In genomic region chr4:151282103-151282502, GRCm38 (mm10) we compare ENCODE assay signal across 15 mouse cellular contexts.
DNase-seq lines count a peak whose midpoint lies in the region; ATAC-seq lines count a peak whose summit lies in the region.
"Had no signal": no experiment of that assay in that cellular context is flagged by ENCODE, and none has a peak within 500 bp of the region (broad histone marks: within the 10 kb centered on the region; RNA-seq: fewer than 3 reads in every experiment).

No protein-coding gene starts in this region.

- no peak overlapping the region for H3K4me3 ChIP-seq in hindbrain, embryonic 15.5 days
- H3K4me3 ChIP-seq in hindbrain, embryonic 16.5 days (ENCODE audit: low read length), result no peak overlapping the region
- no peak overlapping the region for H3K4me3 ChIP-seq in neural tube, embryonic 13.5 days
- no peak overlapping the region for H3K4me3 ChIP-seq in midbrain, embryonic 16.5 days (ENCODE audit: low read depth, low read length)
- H3K4me3 ChIP-seq in heart, embryonic 11.5 days (ENCODE audit: low read depth, low read length), result no peak overlapping the region
- H3K4me3 ChIP-seq: heart, embryonic 13.5 days had no signal

- H3K9ac ChIP-seq in hindbrain, embryonic 15.5 days, result no peak overlapping the region
- no peak overlapping the region for H3K9ac ChIP-seq in hindbrain, embryonic 16.5 days (ENCODE audit: low read depth, low read length)
- H3K9ac ChIP-seq in neural tube, embryonic 13.5 days, result no peak overlapping the region
- no peak overlapping the region; the same call in 1 of the 2 replicates for H3K9ac ChIP-seq in midbrain, embryonic 16.5 days (ENCODE audit: low read depth, low read length)
- H3K9ac ChIP-seq in heart, embryonic 11.5 days (ENCODE audit: low read depth, low read length), result no peak overlapping the region
- H3K9ac ChIP-seq: forebrain, postnatal 0 days; heart, embryonic 13.5 days had no signal

- H3K4me1 ChIP-seq in hindbrain, embryonic 15.5 days (replicated peaks), result peaks cover 31% of the 10 kb centered on the region
- peaks cover 14% of the 10 kb centered on the region for H3K4me1 ChIP-seq in hindbrain, embryonic 16.5 days (ENCODE audit: control insufficient read depth, insufficient read depth, low read depth, low read length)
- H3K4me1 ChIP-seq in neural tube, embryonic 13.5 days (replicated peaks), result peaks cover 29% of the 10 kb centered on the region
- H3K4me1 ChIP-seq in midbrain, embryonic 16.5 days (ENCODE audit: control insufficient read depth, insufficient read depth, low read length), result peaks cover 10% of the 10 kb centered on the region
- H3K4me1 ChIP-seq in heart, embryonic 11.5 days (ENCODE audit: control insufficient read depth, insufficient read depth, low read length), result no peaks in the 10 kb centered on the region
- H3K4me1 ChIP-seq: heart, embryonic 13.5 days had no signal

- no peaks in the 10 kb centered on the region for H3K36me3 ChIP-seq in hindbrain, embryonic 15.5 days
- no peaks in the 10 kb centered on the region for H3K36me3 ChIP-seq in hindbrain, embryonic 16.5 days (ENCODE audit: control insufficient read depth, insufficient read depth, low read length)
- H3K36me3 ChIP-seq in neural tube, embryonic 13.5 days, result no peaks in the 10 kb centered on the region
- H3K36me3 ChIP-seq in midbrain, embryonic 16.5 days (ENCODE audit: control insufficient read depth, insufficient read depth, low read length), result no peaks in the 10 kb centered on the region
- no peaks in the 10 kb centered on the region for H3K36me3 ChIP-seq in heart, embryonic 11.5 days (ENCODE audit: control insufficient read depth, insufficient read depth, low read length)
- H3K36me3 ChIP-seq: heart, embryonic 13.5 days had no signal

- no peak for DNase-seq in neural tube, embryonic 10.5 days (ENCODE audit: extremely low spot score, low spot score)
- peak; percentile 51 for DNase-seq in retina, postnatal 7 days (ENCODE audit: low read depth, low spot score)
- DNase-seq: adrenal gland, adult 2 months; adrenal gland, postnatal 25 days; cerebellum, adult 2 months; cerebellum, postnatal 10 days; gastrocnemius, postnatal 14 days; heart, postnatal 36 days had no signal

- H3K27me3 ChIP-seq in hindbrain, embryonic 15.5 days, result no peaks in the 10 kb centered on the region
- H3K27me3 ChIP-seq in hindbrain, embryonic 16.5 days (replicated peaks; ENCODE audit: control insufficient read depth, insufficient read depth, low read length), result no peaks in the 10 kb centered on the region
- no peaks in the 10 kb centered on the region for H3K27me3 ChIP-seq in neural tube, embryonic 13.5 days
- no peaks in the 10 kb centered on the region; the same call in 1 of the 2 replicates for H3K27me3 ChIP-seq in midbrain, embryonic 16.5 days (ENCODE audit: control insufficient read depth, insufficient read depth, low read depth, low read length)
- no peaks in the 10 kb centered on the region; the same call in 1 of the 2 replicates for H3K27me3 ChIP-seq in heart, embryonic 11.5 days (ENCODE audit: control insufficient read depth, insufficient read depth, low read length)

- H3K4me2 ChIP-seq in hindbrain, embryonic 15.5 days, result no peak overlapping the region
- no peak overlapping the region for H3K4me2 ChIP-seq in hindbrain, embryonic 16.5 days (ENCODE audit: low read length)
- H3K4me2 ChIP-seq in neural tube, embryonic 13.5 days, result no peak overlapping the region
- H3K4me2 ChIP-seq in midbrain, embryonic 16.5 days (ENCODE audit: low read length), result no peak overlapping the region
- H3K4me2 ChIP-seq in heart, embryonic 11.5 days, result no peak overlapping the region
- H3K4me2 ChIP-seq: heart, embryonic 13.5 days had no signal

- 0 out of 2 replicates have a peak overlapping the region, but pooled peaks have one; percentile 10 for H3K27ac ChIP-seq in hindbrain, embryonic 15.5 days (replicated peaks)
- H3K27ac ChIP-seq in hindbrain, embryonic 16.5 days (ENCODE audit: low read depth, low read length), result no peak overlapping the region
- peak overlapping the region; percentile 69 for H3K27ac ChIP-seq in neural tube, embryonic 13.5 days (replicated peaks)
- peak overlapping the region; percentile 38 for H3K27ac ChIP-seq in midbrain, embryonic 16.5 days (ENCODE audit: low read length)
- H3K27ac ChIP-seq in heart, embryonic 11.5 days (ENCODE audit: low read depth, low read length), result no peak overlapping the region
- H3K27ac ChIP-seq: heart, embryonic 13.5 days had no signal

- ATAC-seq in hindbrain, embryonic 15.5 days (ENCODE audit: low FRiP score, low read depth), result no peak
- ATAC-seq in hindbrain, embryonic 16.5 days, result no peak
- ATAC-seq in neural tube, embryonic 13.5 days (ENCODE audit: low read depth), result no peak
- no peak; the same call in 1 of the 2 replicates for ATAC-seq in midbrain, embryonic 16.5 days
- no peak for ATAC-seq in heart, embryonic 11.5 days (replicated peaks; ENCODE audit: insufficient number of reproducible peaks, low FRiP score, low TSS enrichment)

- H3K9me3 ChIP-seq in hindbrain, embryonic 15.5 days, result no peaks in the 10 kb centered on the region
- H3K9me3 ChIP-seq in hindbrain, embryonic 16.5 days (ENCODE audit: control insufficient read depth, low read length), result no peaks in the 10 kb centered on the region
- H3K9me3 ChIP-seq in neural tube, embryonic 13.5 days, result no peaks in the 10 kb centered on the region
- no peaks in the 10 kb centered on the region for H3K9me3 ChIP-seq in midbrain, embryonic 16.5 days (replicated peaks; ENCODE audit: control insufficient read depth, low read length, poor library complexity, severe bottlenecking)
- no peaks in the 10 kb centered on the region for H3K9me3 ChIP-seq in heart, embryonic 11.5 days (replicated peaks; ENCODE audit: control insufficient read depth, low read length)
- H3K9me3 ChIP-seq: heart, embryonic 13.5 days had no signal

- 37% methylated on average over 14 of the region's 14 CpGs for WGBS in hindbrain, embryonic 15.5 days
- WGBS in hindbrain, embryonic 16.5 days, result 35% methylated on average over 14 of the region's 14 CpGs
- WGBS in neural tube, embryonic 13.5 days, result 67% methylated on average over 14 of the region's 14 CpGs
- 17% methylated on average over 14 of the region's 14 CpGs for WGBS in midbrain, embryonic 16.5 days
- WGBS in heart, embryonic 11.5 days (ENCODE audit: insufficient replicate concordance), result 71% methylated on average over 14 of the region's 14 CpGs

Comparison
In these comparisons a context has a peak if more than half of its experiments do, and no peak if none do; other contexts are left out.
1. H3K27ac ChIP-seq: peak in hindbrain, embryonic 15.5 days (single experiment), neural tube, embryonic 13.5 days (single experiment) and midbrain, embryonic 16.5 days (single experiment); none in hindbrain, embryonic 16.5 days (single experiment) and heart, embryonic 11.5 days (single experiment).